Mouse (Mus musculus) heart, postnatal 0 days (tissue): ENCODE measurements around the gene Gm21973. TPM values are rescaled to one million over a fixed set of nuclear protein-coding genes. Genes with fewer than 3 reads are reported as not detected.

Experiments
- ATAC-seq: fragments of 200-750 bp; cut with Nextera tagmentation; 2 replicates; pipeline ENCODE4 v1.8.0; 2017; ENCODE audit warnings: low read depth, moderate number of reproducible peaks, moderate library complexity; ENCODE audit not compliant: insufficient read depth
- DNase-seq: peaks from one replicate; pipeline ENCODE4 v3.0.0-alpha.2; 2016; ENCODE audit warnings: low spot score
- H3K27ac ChIP-seq: fragments of 300-500 bp; sonication (generic); 2 replicates; pipeline ENCODE4 v1.5.1; 2014; ENCODE audit warnings: low read depth, mild to moderate bottlenecking
- H3K27me3 ChIP-seq: fragments of 300-500 bp; sonication (generic); 2 replicates; pipeline ENCODE4 v1.6.1; 2014; ENCODE audit warnings: low read length, mixed read lengths; ENCODE audit not compliant: control insufficient read depth, insufficient read depth
- H3K36me3 ChIP-seq: fragments of 300-500 bp; sonication (generic); replicated peaks from 2 replicates; pipeline ENCODE4 v1.6.1; 2014; ENCODE audit warnings: low read length, mixed read lengths; ENCODE audit not compliant: control insufficient read depth, insufficient read depth
- H3K4me1 ChIP-seq: fragments of 300-500 bp; sonication (generic); 2 replicates; pipeline ENCODE4 v1.6.1; 2014; ENCODE audit warnings: antibody characterized with exemption; ENCODE audit not compliant: control insufficient read depth, insufficient read depth
- H3K4me2 ChIP-seq: fragments of 300-500 bp; sonication (generic); 2 replicates; pipeline ENCODE4 v1.6.1; 2014; ENCODE audit warnings: low read depth, mild to moderate bottlenecking, low read length, moderate library complexity
- H3K4me3 ChIP-seq: fragments of 300-500 bp; sonication (generic); 2 replicates; pipeline ENCODE4 v1.5.1; 2014; ENCODE audit warnings: low read depth, low read length
- H3K9ac ChIP-seq: fragments of 300-500 bp; sonication (generic); replicated peaks from 2 replicates; pipeline ENCODE4 v1.6.1; 2014; ENCODE audit warnings: low read depth, low read length, mixed read lengths
- H3K9me3 ChIP-seq: fragments of 300-500 bp; sonication (generic); replicated peaks from 2 replicates; pipeline ENCODE4 v1.6.1; 2016; ENCODE audit warnings: low read length; ENCODE audit not compliant: control insufficient read depth
- CTCF ChIP-seq: IDR thresholded peaks from 2 replicates; pipeline ENCODE4 v1.5.1; 2016; ENCODE audit warnings: antibody characterized with exemption, control low read depth, low read depth
- EP300 ChIP-seq: IDR thresholded peaks from 2 replicates; pipeline ENCODE4 v1.6.1; 2016; ENCODE audit warnings: antibody characterized with exemption, low read depth
- WGBS: fragments of 180-500 bp; shearing (Covaris S2); extraction: QIAGEN DNeasy Blood & Tissue Kit; methylation state at CpG from one replicate; pipeline ENCODE4 v1.1.7; 2014; 5-methylcytosine and 5-hydroxymethylcytosine counted together
- polyA plus RNA-seq: library from polyadenylated mRNA; unstranded; fragments of >200 nt; fragmentation: Nextera tagmentation; extraction: Ambion mirVana; gene quantifications from 2 replicates; pipeline ENCODE4 v1.2.1, GENCODE M21; 2015
- total RNA-seq: library from RNA; depleted of rRNA; stranded (reverse); fragments of >200 nt; gene quantifications from 2 replicates; pipeline ENCODE4 v1.2.3, GENCODE M21; 2014; ENCODE audit warnings: low replicate concordance

Gm21973 gene
- total and polyA plus RNA-seq, 2 experiments from 2014 or later: not detected

DNA sequence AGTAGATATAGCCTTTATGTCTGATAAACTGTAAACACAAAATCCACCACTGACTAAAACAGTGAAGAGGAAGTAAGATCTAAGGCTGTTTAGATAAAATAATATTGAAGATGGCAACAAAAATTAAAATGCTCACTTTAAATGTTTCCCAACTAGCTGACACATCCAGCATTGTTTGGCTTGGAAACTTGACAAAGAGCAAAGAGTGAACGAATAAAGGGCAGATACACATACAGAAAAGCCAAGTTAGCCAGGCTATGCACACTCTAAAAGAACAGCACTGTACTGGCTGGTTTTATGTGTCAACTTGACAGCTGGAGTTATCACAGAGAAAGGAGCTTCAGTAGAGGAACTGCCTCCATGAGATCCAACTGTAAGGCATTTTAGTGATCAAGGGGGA is 27.1 kb upstream of the Gm21973 start:
- no peaks in the 10 kb centered on the region for H3K36me3 ChIP-seq

DNA sequence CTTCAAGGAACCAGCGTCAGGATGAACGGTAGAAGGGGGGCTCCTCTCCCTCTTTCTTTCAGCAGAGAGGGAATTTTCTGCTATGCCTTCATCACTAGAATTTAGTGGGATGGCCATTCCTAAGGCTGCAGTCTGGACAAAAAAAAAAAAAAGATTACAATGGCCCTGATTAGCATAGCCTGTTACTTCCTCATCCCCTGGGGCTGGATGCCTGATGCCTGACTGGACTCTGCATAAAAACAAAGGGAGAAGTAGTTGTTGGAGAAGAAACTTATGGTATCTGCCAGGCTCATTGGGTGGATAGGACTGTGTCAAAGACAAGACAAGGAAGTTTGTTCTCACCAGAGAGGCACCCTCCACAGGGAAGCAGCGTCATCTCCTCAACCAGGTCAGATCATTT is 25.7 kb upstream of the Gm21973 start:
- no peak for TF ChIP-seq EP300
- no peak for TF ChIP-seq CTCF
- DNase-seq: no peak
- Histone ChIP-seq H3K9ac (no peak overlapping the region), H3K27me3 (no peaks in the 10 kb centered on the region), H3K4me1 (no peaks in the 10 kb centered on the region), H3K27ac (no peak overlapping the region), H3K9me3 (no peaks in the 10 kb centered on the region), H3K4me3 (no peak overlapping the region), H3K4me2 (no peak overlapping the region), H3K36me3 (no peaks in the 10 kb centered on the region)
- 65% methylated on average over 3 of the region's 3 CpGs for WGBS
- ATAC-seq: no peak

More for the DNA sequence above, 27.1 kb upstream of the Gm21973 start:
- DNase-seq (no peak), ATAC-seq (no peak)
- no peak for TF ChIP-seq EP300
- TF ChIP-seq CTCF: no peak
- Histone ChIP-seq H3K9me3 (no peaks in the 10 kb centered on the region), H3K4me2 (no peak overlapping the region), H3K9ac (no peak overlapping the region), H3K4me1 (no peaks in the 10 kb centered on the region), H3K27ac (no peak overlapping the region), H3K4me3 (no peak overlapping the region), H3K27me3 (no peaks in the 10 kb centered on the region)
- 64% methylated on average over 1 of the region's 1 CpGs for WGBS

DNA sequence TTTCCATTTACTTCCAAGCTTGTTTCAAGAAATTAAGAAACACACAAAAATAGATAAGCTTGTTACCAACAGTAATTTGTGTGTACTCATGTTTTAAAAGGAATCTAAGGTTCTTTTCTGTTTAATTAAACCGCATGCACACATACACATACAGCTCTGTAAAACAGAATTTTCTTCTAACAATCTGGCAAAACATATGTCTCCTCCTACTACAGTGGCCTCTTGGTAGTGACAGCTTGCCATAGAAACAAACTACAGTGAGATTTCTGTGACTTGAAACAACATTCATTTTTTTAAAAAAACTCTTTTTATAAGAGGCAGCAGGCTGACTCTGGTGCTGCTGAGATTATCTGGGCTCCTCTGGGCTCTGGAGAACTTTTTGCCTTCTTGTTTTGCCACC is 18.7 kb upstream of the Gm21973 start:
- TF ChIP-seq EP300 (no peak), CTCF (no peak)
- H3K4me3 ChIP-seq: no peak overlapping the region
- ATAC-seq (no peak), DNase-seq (no peak)
- WGBS: 88% methylated on average over 1 of the region's 1 CpGs
- H3K36me3 ChIP-seq: no peaks in the 10 kb centered on the region
- no peak overlapping the region for H3K9ac ChIP-seq
- no peak overlapping the region for H3K4me2 ChIP-seq
- H3K27me3 ChIP-seq: no peaks in the 10 kb centered on the region
- no peak overlapping the region for H3K27ac ChIP-seq
- no peaks in the 10 kb centered on the region for H3K9me3 ChIP-seq
- H3K4me1 ChIP-seq: no peaks in the 10 kb centered on the region

DNA sequence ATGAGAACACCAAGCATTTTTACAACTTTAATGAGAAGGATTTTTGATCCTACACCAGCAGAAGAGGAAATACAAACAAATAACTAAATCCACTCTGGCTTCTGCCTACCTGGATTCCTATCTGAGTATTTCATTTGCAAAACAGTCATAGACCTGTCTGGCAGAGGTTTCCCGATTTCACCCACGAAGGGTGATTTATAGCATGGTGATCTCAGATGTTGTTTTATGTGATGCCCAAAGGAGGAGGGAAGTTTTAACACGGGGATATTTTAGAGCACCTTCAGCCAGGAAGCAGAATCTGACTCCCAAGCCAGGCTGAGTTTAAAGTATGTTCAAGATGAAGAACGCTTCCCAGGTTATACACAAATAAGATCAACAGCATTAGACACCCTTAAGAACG is 13.4 kb upstream of the Gm21973 start:
- no peak for ATAC-seq
- 67% methylated on average over 5 of the region's 5 CpGs for WGBS
- TF ChIP-seq CTCF: no peak
- no peak for TF ChIP-seq EP300
- Histone ChIP-seq H3K4me1 (no peaks in the 10 kb centered on the region), H3K9ac (no peak overlapping the region), H3K4me2 (no peak overlapping the region), H3K27ac (no peak overlapping the region), H3K9me3 (no peaks in the 10 kb centered on the region), H3K36me3 (no peaks in the 10 kb centered on the region), H3K4me3 (no peak overlapping the region), H3K27me3 (no peaks in the 10 kb centered on the region)
- DNase-seq: no peak

DNA sequence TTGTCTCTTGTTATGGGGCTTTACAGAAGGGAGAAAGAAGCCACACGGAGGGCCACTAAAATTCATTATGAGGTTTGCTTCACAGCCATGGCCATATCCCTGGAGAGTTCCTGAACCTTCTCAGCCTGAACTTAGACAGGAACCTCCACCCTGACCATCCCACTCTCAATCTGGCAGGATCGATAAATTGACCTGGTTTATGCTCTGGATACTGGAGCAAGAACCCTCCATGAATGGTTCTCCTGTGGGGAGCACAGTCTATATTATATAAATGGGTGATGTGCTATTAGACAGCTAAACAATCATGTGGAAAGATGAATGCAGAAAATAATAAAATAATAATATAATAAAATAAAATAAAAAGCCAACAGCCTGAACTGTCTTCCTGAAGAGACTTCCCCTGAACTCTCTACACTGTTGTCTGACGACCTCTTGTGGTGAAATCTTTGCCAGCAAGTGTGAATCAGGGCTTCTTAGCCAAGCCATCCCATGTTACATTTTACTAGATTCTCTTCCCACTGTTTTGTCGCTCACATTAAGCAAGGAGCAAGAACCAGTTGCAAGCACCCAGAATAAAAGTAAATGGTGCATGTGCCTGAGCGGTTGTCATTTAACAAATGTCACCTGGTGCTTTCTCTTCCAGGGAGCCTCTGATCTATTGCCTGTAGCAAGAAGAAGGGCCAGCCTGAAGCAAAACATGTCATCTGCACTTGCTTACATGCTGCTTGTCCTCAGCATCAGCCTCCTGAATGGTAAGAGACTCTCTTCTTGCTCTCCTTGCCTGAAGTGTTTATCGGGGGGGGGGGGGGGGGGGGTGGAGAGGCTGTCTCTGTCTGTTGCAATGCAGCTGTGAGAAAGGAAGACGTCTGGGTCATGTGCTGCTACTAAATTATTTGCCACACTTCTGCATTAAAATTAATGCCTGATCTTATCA is 11.4 kb upstream of the Gm21973 start:
- Histone ChIP-seq H3K4me3 (no peak overlapping the region), H3K9me3 (no peaks in the 10 kb centered on the region), H3K4me1 (no peaks in the 10 kb centered on the region), H3K27ac (no peak overlapping the region), H3K27me3 (no peaks in the 10 kb centered on the region), H3K9ac (no peak overlapping the region), H3K4me2 (no peak overlapping the region), H3K36me3 (no peaks in the 10 kb centered on the region)
- ATAC-seq (no peak), DNase-seq (peak; percentile 29)
- no peak for TF ChIP-seq EP300
- TF ChIP-seq CTCF: peak; percentile 61
- WGBS: 47% methylated on average over 7 of the region's 7 CpGs

DNA sequence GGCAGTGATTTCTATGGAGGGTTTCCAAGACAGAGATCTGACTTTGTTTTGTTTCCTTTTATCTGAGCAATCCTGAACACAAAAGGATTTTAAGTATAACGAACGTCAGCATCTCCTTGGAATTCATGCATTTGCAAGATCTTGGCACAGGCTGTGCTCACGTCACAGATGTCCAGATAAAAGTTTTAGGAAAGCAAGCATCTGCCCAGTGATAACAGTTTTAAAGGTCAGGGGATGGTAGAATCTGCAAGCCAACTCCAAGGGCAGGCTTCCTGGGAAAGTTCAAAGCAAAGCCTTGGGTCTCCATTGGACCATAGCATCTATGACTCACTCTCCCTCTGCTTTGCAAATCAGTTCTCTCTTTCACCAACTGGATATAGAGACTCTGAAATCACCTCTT is 5.4 kb downstream of the Gm21973 start:
- H3K4me2 ChIP-seq: no peak overlapping the region
- ATAC-seq: no peak
- H3K4me1 ChIP-seq: no peaks in the 10 kb centered on the region
- no peak overlapping the region for H3K4me3 ChIP-seq
- no peaks in the 10 kb centered on the region for H3K36me3 ChIP-seq
- TF ChIP-seq CTCF: no peak
- TF ChIP-seq EP300: no peak
- H3K9me3 ChIP-seq: no peaks in the 10 kb centered on the region
- WGBS: 69% methylated on average over 3 of the region's 3 CpGs
- no peak overlapping the region for H3K27ac ChIP-seq
- DNase-seq: no peak
- no peak overlapping the region for H3K9ac ChIP-seq
- no peaks in the 10 kb centered on the region for H3K27me3 ChIP-seq
